Mouse (Mus musculus) MEL (cell line): Measurements from ENCODE around the gene Fkbp5. TPM values are rescaled to one million over a fixed set of nuclear protein-coding genes. Genes with fewer than 3 reads are reported as not detected.

Source experiments
- DNase-seq: peaks from one replicate; pipeline ENCODE4 v3.0.0; 2011; ENCODE audit warnings: low read depth, low spot score
- H3K27ac ChIP-seq: 2 replicates; pipeline ENCODE4 v1.5.1; 2012; ENCODE audit warnings: low read depth, mild to moderate bottlenecking, control low read depth, low read length, moderate library complexity; ENCODE audit not compliant: control insufficient read depth
- H3K27me3 ChIP-seq, 2 experiments: fragments of 150-350 bp in 1 of 2; sonication (generic) in 1 of 2; 2 replicates each; pipeline ENCODE4 v1.6.1; 2012; ENCODE audit warnings: low read length in 2 of 2, mild to moderate bottlenecking in 2 of 2, improper control_type of control experiment in 1 of 2, moderate library complexity in 1 of 2; ENCODE audit not compliant: insufficient read depth in 2 of 2, control insufficient read depth in 1 of 2
- H3K36me3 ChIP-seq, 2 experiments: 2 replicates each; pipeline ENCODE4 v1.6.1; 2012 to 2014; ENCODE audit warnings: low read length in 2 of 2, improper control_type of control experiment in 1 of 2, inconsistent platforms in 1 of 2, mild to moderate bottlenecking in 1 of 2; ENCODE audit not compliant: insufficient read depth in 2 of 2, control insufficient read depth in 1 of 2
- H3K4me1 ChIP-seq, 2 experiments: fragments of 150-350 bp in 1 of 2; sonication (generic) in 1 of 2; 2 replicates each; pipeline ENCODE4 v1.6.1; 2012; ENCODE audit warnings: low read length in 2 of 2, improper control_type of control experiment in 1 of 2, mild to moderate bottlenecking in 1 of 2; ENCODE audit not compliant: insufficient read depth in 2 of 2, control insufficient read depth in 1 of 2
- H3K4me3 ChIP-seq, 2 experiments: fragments of 150-350 bp in 1 of 2; sonication (generic) in 1 of 2; 2 replicates each; pipeline ENCODE4 v1.5.1; 2012; ENCODE audit warnings: low read depth in 2 of 2, low read length in 2 of 2, mild to moderate bottlenecking in 2 of 2, moderate library complexity in 2 of 2, control low read depth in 1 of 2, improper control_type of control experiment in 1 of 2; ENCODE audit not compliant: control insufficient read depth in 1 of 2, insufficient read depth in 1 of 2
- H3K79me2 ChIP-seq: 2 replicates; pipeline ENCODE4 v1.6.1; 2012; ENCODE audit warnings: mild to moderate bottlenecking, low read length, moderate library complexity; ENCODE audit not compliant: control insufficient read depth, poor library complexity, insufficient read depth
- H3K9ac ChIP-seq: 2 replicates; pipeline ENCODE4 v1.6.1; 2012; ENCODE audit warnings: low read depth, mild to moderate bottlenecking, control low read depth, low read length, moderate library complexity; ENCODE audit not compliant: control insufficient read depth, poor library complexity, severe bottlenecking
- H3K9me3 ChIP-seq: fragments of 150-350 bp; sonication (generic); replicated peaks from 2 replicates; pipeline ENCODE4 v1.6.1; 2012; ENCODE audit warnings: mild to moderate bottlenecking, low read length, improper control_type of control experiment, moderate library complexity; ENCODE audit not compliant: insufficient read depth
- BHLHE40 ChIP-seq: IDR thresholded peaks from 2 replicates; pipeline ENCODE4 v1.6.1; 2012; ENCODE audit warnings: low read depth, mild to moderate bottlenecking, inconsistent platforms, low read length, improper control_type of control experiment, borderline replicate concordance
- CHD1 ChIP-seq: IDR thresholded peaks from 2 replicates; pipeline ENCODE4 v1.6.1; 2012; ENCODE audit warnings: low read depth, mild to moderate bottlenecking, inconsistent platforms, low read length, improper control_type of control experiment
- CHD2 ChIP-seq: IDR thresholded peaks from 2 replicates; pipeline ENCODE4 v1.6.1; 2011; ENCODE audit warnings: low read length, improper control_type of control experiment
- CTCF ChIP-seq, 3 experiments: IDR thresholded peaks in 2 of 3; conservative IDR thresholded peaks in 1 of 3; 2 replicates each; pipeline ENCODE4 v1.5.1; 2011 to 2012; ENCODE audit warnings: low read length in 3 of 3, low read depth in 2 of 3, mild to moderate bottlenecking in 2 of 3, improper control_type of control experiment in 1 of 3, inconsistent platforms in 1 of 3, mixed read lengths in 1 of 3, moderate library complexity in 1 of 3; ENCODE audit not compliant: control insufficient read depth in 1 of 3, insufficient read depth in 1 of 3, poor library complexity in 1 of 3, severe bottlenecking in 1 of 3
- E2F4 ChIP-seq: IDR thresholded peaks from 2 replicates; pipeline ENCODE4 v1.6.1; 2011; ENCODE audit warnings: low read depth, low read length, improper control_type of control experiment, borderline replicate concordance
- ELF1 ChIP-seq: IDR thresholded peaks from 2 replicates; pipeline ENCODE4 v1.6.1; 2014; ENCODE audit warnings: low read depth, mild to moderate bottlenecking, inconsistent platforms, low read length, improper control_type of control experiment, moderate library complexity
- ETS1 ChIP-seq: IDR thresholded peaks from 2 replicates; pipeline ENCODE4 v1.6.1; 2012; ENCODE audit warnings: low read depth, mild to moderate bottlenecking, inconsistent platforms, low read length, improper control_type of control experiment, moderate library complexity
- GABPA ChIP-seq: IDR thresholded peaks from 2 replicates; pipeline ENCODE4 v1.6.1; 2012; ENCODE audit warnings: low read depth, mild to moderate bottlenecking, inconsistent platforms, low read length, improper control_type of control experiment, moderate library complexity
- GATA1 ChIP-seq: IDR thresholded peaks from 2 replicates; pipeline ENCODE4 v1.6.1; 2011; ENCODE audit warnings: low read depth, low read length, improper control_type of control experiment
- HCFC1 ChIP-seq: IDR thresholded peaks from 2 replicates; pipeline ENCODE4 v1.6.1; 2012; ENCODE audit warnings: low read depth, mild to moderate bottlenecking, inconsistent platforms, low read length, improper control_type of control experiment, moderate library complexity
- JUND ChIP-seq: IDR thresholded peaks from 2 replicates; pipeline ENCODE4 v1.6.1; 2011; ENCODE audit warnings: low read depth, mild to moderate bottlenecking, improper control_type of control experiment, low read length
- KAT2A ChIP-seq: conservative IDR thresholded peaks from 2 replicates; pipeline ENCODE4 v1.6.1; 2012; ENCODE audit warnings: low read depth, low read length, improper control_type of control experiment, inconsistent platforms
- MAX ChIP-seq: IDR thresholded peaks from 2 replicates; pipeline ENCODE4 v1.6.1; 2011; ENCODE audit warnings: low read length, improper control_type of control experiment
- MAZ ChIP-seq: IDR thresholded peaks from 2 replicates; pipeline ENCODE4 v1.6.1; 2012; ENCODE audit warnings: low read depth, mild to moderate bottlenecking, inconsistent platforms, low read length, improper control_type of control experiment
- MEF2A ChIP-seq: IDR thresholded peaks from 2 replicates; pipeline ENCODE4 v1.6.1; 2014; ENCODE audit warnings: low read depth, mild to moderate bottlenecking, inconsistent platforms, low read length, improper control_type of control experiment; ENCODE audit not compliant: poor library complexity, insufficient replicate concordance, severe bottlenecking; ENCODE audit errors: extremely low read depth
- MXI1 ChIP-seq: IDR thresholded peaks from 2 replicates; pipeline ENCODE4 v1.6.1; 2011; ENCODE audit warnings: mild to moderate bottlenecking, low read depth, low read length, improper control_type of control experiment
- NRF1 ChIP-seq: IDR thresholded peaks from 2 replicates; pipeline ENCODE4 v1.6.1; 2014; ENCODE audit warnings: low read depth, mild to moderate bottlenecking, inconsistent platforms, low read length, improper control_type of control experiment, moderate library complexity; ENCODE audit not compliant: poor library complexity, insufficient read depth, severe bottlenecking
- RAD21 ChIP-seq: IDR thresholded peaks from 2 replicates; pipeline ENCODE4 v1.6.1; 2011; ENCODE audit warnings: mild to moderate bottlenecking, low read depth, low read length, improper control_type of control experiment
- SMC3 ChIP-seq: IDR thresholded peaks from 2 replicates; pipeline ENCODE4 v1.6.1; 2011; ENCODE audit warnings: low read depth, low read length, improper control_type of control experiment
- TCF12 ChIP-seq: IDR thresholded peaks from 2 replicates; pipeline ENCODE4 v1.6.1; 2014; ENCODE audit warnings: low read depth, mild to moderate bottlenecking, inconsistent platforms, low read length, improper control_type of control experiment, moderate library complexity
- ZC3H11A ChIP-seq: IDR thresholded peaks from 2 replicates; pipeline ENCODE4 v1.6.1; 2012; ENCODE audit warnings: low read depth, mild to moderate bottlenecking, inconsistent platforms, low read length, improper control_type of control experiment
- ZNF384 ChIP-seq: IDR thresholded peaks from 2 replicates; pipeline ENCODE4 v1.6.1; 2012; ENCODE audit warnings: low read depth, mild to moderate bottlenecking, inconsistent platforms, low read length, improper control_type of control experiment
- polyA plus RNA-seq, 2 experiments: library from polyadenylated mRNA; stranded (reverse) in 1 of 2; unstranded in 1 of 2; fragments of >175 nt in 1 of 2; fragments of >200 nt in 1 of 2; gene quantifications; 2 replicates each; pipeline versions ENCODE4 v1.2.1 to v1.2.4; 2012; ENCODE audit warnings: low replicate concordance in 2 of 2, low read depth in 1 of 2; ENCODE audit not compliant: insufficient read length in 2 of 2, insufficient read depth in 1 of 2, missing spikeins in 1 of 2
- total RNA-seq: library from RNA; depleted of rRNA; stranded (reverse); fragments of 300-350 nt; gene quantifications from 2 replicates; pipeline ENCODE4 v1.2.3, GENCODE M21; 2012

Fkbp5 gene
- total and polyA plus RNA-seq, 3 experiments, result 16.6 to 184 (median 44.3) TPM

DNA sequence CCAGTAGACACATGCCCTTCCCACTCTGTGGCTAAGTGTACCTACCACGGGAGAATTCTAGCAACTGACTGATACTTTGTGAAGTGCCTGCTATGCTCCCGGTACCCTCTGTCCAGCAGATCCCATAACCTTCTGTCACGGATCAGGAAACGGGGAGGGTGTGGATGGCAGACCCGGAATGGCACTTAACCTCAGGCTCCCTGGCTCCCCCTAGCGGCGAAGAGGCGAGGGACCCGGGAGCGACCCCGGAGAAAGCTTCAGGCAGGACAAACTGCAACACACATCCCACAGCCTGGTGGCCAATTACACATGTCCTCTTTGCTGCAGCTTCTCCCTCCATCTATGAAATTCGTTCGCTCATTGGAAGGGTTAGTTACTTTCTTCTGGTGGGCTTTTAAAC is 148.9 kb downstream of the Fkbp5 start:
- H3K4me1 ChIP-seq, result peaks cover 0 to 4% of the 10 kb centered on the region in 2 experiments; a peak in 1 of 4 replicates
- H3K4me3 ChIP-seq, result peak overlapping the region; percentile 58 to 60

DNA sequence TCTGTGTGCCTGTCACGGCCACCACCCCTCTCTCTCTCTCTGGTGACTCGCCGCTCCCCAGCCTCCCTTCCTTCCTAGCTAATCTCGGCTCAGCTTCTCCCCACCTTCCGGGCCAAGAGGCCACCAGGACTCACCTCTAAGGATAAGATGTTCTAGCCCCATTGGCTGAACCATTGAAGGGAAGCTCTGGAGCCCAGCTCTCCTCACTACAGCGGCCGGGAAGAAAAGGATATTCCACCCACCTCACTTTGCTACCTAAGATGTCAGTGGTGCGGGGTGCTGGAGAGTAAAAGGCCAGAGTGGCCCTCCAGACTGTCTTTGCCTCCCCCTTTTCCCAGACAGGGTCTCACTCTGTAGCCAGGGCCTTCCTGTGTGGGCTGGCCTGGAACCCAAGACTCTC is 152.2 kb downstream of the Fkbp5 start, which contains the start of gene Tulp1:
Gene Tulp1, minus strand, starts transcription at position 101 of the 400 bp plus-strand sequence.
- Histone ChIP-seq H3K27me3 (no peaks in the 10 kb centered on the region), H3K79me2 (no peaks in the 10 kb centered on the region)
- no peak for TF ChIP-seq MAZ
- TF ChIP-seq ETS1, result no peak
- TF ChIP-seq KAT2A, result no peak
- no peak for TF ChIP-seq JUND
- no peak for TF ChIP-seq CTCF (IDR thresholded peaks at IDR 0.05 in 2 of 3, conservative IDR thresholded peaks at IDR 0.05 in 1 of 3; ENCODE audit: control insufficient read depth in 1 of 3, insufficient read depth in 1 of 3, low read depth in 2 of 3, low read length in 3 of 3, poor library complexity in 1 of 3, severe bottlenecking in 1 of 3)
- TF ChIP-seq SMC3, result no peak
- TF ChIP-seq GABPA, result no peak
- no peak for TF ChIP-seq RAD21
- TF ChIP-seq, all 39 proteins: peak for 0
- H3K4me3 ChIP-seq, result no peak within 1 kb of the TSS
- H3K9ac ChIP-seq, result no peak within 1 kb of the TSS
- H3K9me3 ChIP-seq, result no peaks in the 10 kb centered on the region
- no peak within 1 kb of the TSS for H3K27ac ChIP-seq
- no peak for DNase-seq
- H3K36me3 ChIP-seq, result peaks cover 0 to 4% of the 10 kb centered on the region in 2 experiments; a peak in 2 of 4 replicates
- peaks cover 0 to 15% of the 10 kb centered on the region in 2 experiments; a peak in 3 of 4 replicates for H3K4me1 ChIP-seq

More for the DNA sequence above, 148.9 kb downstream of the Fkbp5 start:
- Histone ChIP-seq H3K9me3 (no peaks in the 10 kb centered on the region), H3K79me2 (no peaks in the 10 kb centered on the region), H3K9ac (peak overlapping the region; percentile 59), H3K27me3 (no peaks in the 10 kb centered on the region), H3K36me3 (no peaks in the 10 kb centered on the region), H3K27ac (no peak overlapping the region)
- DNase-seq, result peak; percentile 88
- TF ChIP-seq CTCF (IDR thresholded peaks at IDR 0.05 in 2 of 3, conservative IDR thresholded peaks at IDR 0.05 in 1 of 3; ENCODE audit: control insufficient read depth in 1 of 3, insufficient read depth in 1 of 3, low read depth in 2 of 3, low read length in 3 of 3, poor library complexity in 1 of 3, severe bottlenecking in 1 of 3) (peak; percentile 92 to 98 (median 97)), RAD21 (peak; percentile 52), ELF1 (peak; percentile 61), HCFC1 (no peak), CHD1 (no peak), MXI1 (peak; percentile 33; the same call in 1 of the 2 replicates), E2F4 (no peak), CHD2 (no peak), GATA1 (no peak), SMC3 (peak; percentile 72), TCF12 (0 out of 2 replicates have a peak, but pooled peaks have one; percentile 23), MAZ (peak; percentile 71), ZC3H11A (peak; percentile 56), ZNF384 (0 out of 2 replicates have a peak, but pooled peaks have one; percentile 27), NRF1 (no peak), MAX (0 out of 2 replicates have a peak, but pooled peaks have one; percentile 28), MEF2A (no peak), BHLHE40 (no peak)
